Mouse (Mus musculus) C2C12 (cell line): ENCODE results near the gene Pthlh.

ENCODE experiments used
- CEBPB ChIP-seq: IDR thresholded peaks from one replicate; pipeline ENCODE4 v1.6.1; 2011; ENCODE audit warnings: low read depth, mild to moderate bottlenecking, control low read depth, moderate library complexity
- CTCF ChIP-seq: IDR thresholded peaks from one replicate; pipeline ENCODE4 v1.5.1; 2011; ENCODE audit not compliant: control insufficient read depth, insufficient read depth, insufficient read length
- MAX ChIP-seq: IDR thresholded peaks from one replicate; pipeline ENCODE4 v1.6.1; 2011; ENCODE audit warnings: mild to moderate bottlenecking, control low read depth
- MYOG ChIP-seq: IDR thresholded peaks from one replicate; pipeline ENCODE4 v1.6.1; 2011; ENCODE audit not compliant: control insufficient read depth, insufficient read length; ENCODE audit errors: extremely low read depth

DNA sequence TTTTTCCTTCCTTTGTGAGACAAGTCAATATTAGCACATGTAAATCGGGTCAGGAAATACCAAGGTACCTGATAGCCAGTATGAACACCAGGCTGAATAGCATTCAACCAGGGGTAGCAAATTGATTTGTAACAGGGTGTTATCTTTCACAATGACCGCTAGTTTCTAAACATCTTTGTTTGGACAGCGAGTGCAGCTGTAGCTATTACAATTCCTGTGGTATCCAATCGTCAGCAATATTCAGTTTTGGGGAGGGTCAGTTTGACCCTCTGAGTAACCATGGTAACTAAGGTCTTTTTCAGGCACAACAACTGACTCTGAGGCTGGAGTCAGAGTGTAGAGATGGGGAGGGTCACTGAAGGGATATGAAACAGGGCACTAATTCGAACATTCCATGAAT, 15.3 kb upstream of the Pthlh start:
- TF ChIP-seq CTCF = no peak
- TF ChIP-seq MYOG = no peak
- TF ChIP-seq MAX = no peak
- no peak for TF ChIP-seq CEBPB
